Mouse (Mus musculus): ENCODE measurements around the gene Cnn1. TPM values are rescaled to one million over a fixed set of nuclear protein-coding genes. Genes with fewer than 3 reads are reported as not detected.

Gene Cnn1
- polyA plus RNA-seq, 1 experiment from 2014 or later: 2.4 TPM

DNA sequence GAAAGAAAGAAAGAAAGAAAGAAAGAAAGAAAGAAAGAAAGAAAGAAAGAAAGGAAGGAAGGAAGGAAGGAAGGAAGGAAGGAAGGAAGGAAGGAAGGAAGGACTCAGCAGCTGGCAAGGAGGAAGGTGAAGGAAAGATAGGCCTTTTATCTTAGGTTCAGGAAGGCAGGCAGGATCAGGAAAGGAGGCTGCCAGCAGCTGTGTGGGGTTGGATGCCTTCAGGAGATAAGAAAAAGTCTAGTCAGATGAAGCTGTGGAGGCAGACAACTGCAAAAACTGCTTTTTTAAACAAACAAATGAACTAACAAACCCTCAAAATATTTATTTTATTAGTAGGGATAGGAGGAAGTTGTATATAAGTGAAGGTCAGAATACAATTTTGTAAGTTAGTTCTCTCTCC lies 22.5 kb downstream of the Cnn1 start:
- Histone ChIP-seq H3K9me3 (no peaks in the 10 kb centered on the region), H3K27me3 (ENCODE audit: insufficient read depth, poor library complexity, severe bottlenecking) (no peaks in the 10 kb centered on the region), H3K4me1 (replicated peaks) (peaks cover 13% of the 10 kb centered on the region), H3K4me3 (no peak overlapping the region), H3K36me3 (no peaks in the 10 kb centered on the region), H3K27ac (no peak overlapping the region)
- DNase-seq (ENCODE audit: low spot score): no peak

DNA sequence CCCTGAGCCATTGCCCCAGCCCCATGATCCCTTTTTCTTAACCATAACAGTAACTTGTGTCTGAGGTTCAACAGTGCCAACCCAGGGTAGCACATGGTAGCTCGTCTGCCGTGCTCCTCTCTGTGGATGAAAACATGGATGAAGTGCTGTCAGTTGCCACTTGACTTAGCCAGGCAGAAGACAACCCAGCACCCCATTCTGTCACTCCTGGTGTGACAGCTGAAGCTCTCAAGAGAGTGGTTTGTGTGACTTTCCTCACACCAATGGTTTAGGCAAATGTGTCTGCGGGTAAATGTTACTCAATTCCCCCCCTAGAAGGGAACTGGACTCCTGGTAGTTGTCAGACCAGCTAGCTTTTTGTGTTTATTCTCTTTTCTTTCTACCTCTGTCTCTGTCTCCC lies 23.0 kb downstream of the Cnn1 start:
- H3K27ac ChIP-seq: no peak overlapping the region
- 0 out of 2 replicates have a peak, but pooled peaks cover 4% of the 10 kb centered on the region for H3K27me3 ChIP-seq (ENCODE audit: insufficient read depth, poor library complexity, severe bottlenecking)
- no peaks in the 10 kb centered on the region for H3K36me3 ChIP-seq
- no peaks in the 10 kb centered on the region for H3K9me3 ChIP-seq
- peaks cover 10% of the 10 kb centered on the region for H3K4me1 ChIP-seq (replicated peaks)
- H3K4me3 ChIP-seq: no peak overlapping the region
- DNase-seq (ENCODE audit: low spot score): no peak
- 82% methylated on average over 3 of the region's 3 CpGs for WGBS

DNA sequence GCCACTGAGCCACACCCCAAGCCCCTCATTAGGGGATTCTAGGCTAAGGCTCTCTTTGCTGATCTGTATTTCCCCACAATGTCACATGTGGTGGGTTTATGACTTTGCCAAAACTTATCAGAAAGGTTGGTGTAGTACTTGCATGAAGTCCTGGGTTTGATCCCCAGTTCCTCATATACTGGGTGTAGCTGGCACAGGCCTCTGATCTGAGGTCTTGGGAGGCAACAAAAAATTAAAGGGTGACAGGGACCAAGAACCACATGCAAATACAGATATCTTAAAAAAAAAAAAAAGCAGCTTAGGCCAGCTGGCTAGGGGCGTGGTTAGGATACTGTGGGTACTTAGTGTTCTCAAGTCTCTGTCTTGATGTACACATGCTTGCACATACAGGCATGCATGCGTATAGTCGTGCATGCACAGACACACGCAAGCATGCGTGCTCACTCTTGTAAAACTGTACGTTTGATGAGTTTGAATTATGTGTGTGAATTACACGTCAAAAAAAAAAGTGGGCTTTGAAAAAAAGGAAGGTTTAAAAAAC lies 24.1 kb downstream of the Cnn1 start:
- no peaks in the 10 kb centered on the region for H3K9me3 ChIP-seq
- H3K4me3 ChIP-seq: no peak overlapping the region
- H3K36me3 ChIP-seq: no peaks in the 10 kb centered on the region
- 0 out of 2 replicates have a peak, but pooled peaks cover 4% of the 10 kb centered on the region for H3K27me3 ChIP-seq (ENCODE audit: insufficient read depth, poor library complexity, severe bottlenecking)
- no peak overlapping the region for H3K27ac ChIP-seq
- DNase-seq (ENCODE audit: low spot score): no peak
- H3K4me1 ChIP-seq (replicated peaks): peaks cover under 1% of the 10 kb centered on the region; the same call in 1 of the 2 replicates
- WGBS: 87% methylated on average over 7 of the region's 7 CpGs

DNA sequence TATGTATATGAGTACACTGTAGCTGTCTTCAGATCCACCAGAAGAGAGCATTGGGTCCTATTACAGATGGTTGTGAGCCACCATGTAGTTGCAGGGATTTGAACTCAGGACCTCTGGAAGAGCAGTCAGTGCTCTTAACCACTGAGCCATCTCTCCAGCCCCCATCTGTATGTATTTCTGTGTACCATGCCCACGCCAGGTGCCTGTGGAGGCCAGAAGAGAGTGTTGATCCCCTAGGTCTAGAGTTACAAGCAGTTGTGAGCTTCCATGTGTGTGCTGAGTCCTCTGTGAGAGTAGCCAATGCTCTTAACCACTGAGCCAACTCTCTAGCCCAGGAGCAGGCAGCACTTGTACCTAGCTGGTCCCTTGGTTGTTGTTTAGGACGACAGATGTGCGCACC lies 25.2 kb downstream of the Cnn1 start:
- H3K4me3 ChIP-seq: no peak overlapping the region
- DNase-seq (ENCODE audit: low spot score): no peak
- 87% methylated on average over 3 of the region's 3 CpGs for WGBS
- no peaks in the 10 kb centered on the region for H3K9me3 ChIP-seq
- H3K27me3 ChIP-seq (ENCODE audit: insufficient read depth, poor library complexity, severe bottlenecking): peaks cover 13% of the 10 kb centered on the region
- no peaks in the 10 kb centered on the region for H3K4me1 ChIP-seq (replicated peaks)
- H3K27ac ChIP-seq: no peak overlapping the region
- H3K36me3 ChIP-seq: no peaks in the 10 kb centered on the region

DNA sequence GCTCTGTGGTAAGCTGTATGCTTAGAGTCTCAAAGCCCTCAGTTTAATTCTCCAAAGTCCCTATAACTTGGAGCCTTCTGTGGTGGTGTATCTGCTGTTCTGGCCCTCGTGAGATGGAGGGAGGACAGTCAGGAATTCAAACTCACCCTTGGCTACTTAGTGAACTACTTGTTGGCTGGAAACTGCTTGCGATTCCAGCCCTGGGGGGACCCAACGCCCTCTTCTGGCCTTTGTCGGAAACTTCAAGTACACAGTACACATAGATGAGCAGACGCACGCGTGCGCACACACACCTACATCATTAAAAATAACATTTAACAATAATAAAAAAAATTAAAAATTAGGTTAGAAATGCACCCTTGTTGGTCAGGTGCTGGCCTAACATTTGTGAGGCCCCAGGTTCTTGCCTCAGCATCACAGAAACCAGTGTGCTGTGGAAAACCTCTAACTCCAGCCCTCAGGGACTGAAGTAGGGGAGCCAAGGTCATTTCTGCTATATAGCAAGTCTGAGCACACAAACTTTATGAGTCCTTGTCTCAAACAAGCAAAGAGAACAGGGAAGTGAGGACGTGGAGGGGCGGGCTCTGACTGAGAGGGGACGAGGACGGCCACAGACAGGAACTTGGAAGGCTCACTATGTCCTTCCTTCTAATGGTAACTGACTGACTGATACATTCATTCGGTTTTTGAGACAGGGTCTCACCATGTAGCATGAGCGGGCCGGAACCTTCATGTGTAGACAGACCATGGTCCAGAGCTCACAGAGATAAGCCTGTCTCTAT lies 26.4 kb downstream of the Cnn1 start:
- DNase-seq (ENCODE audit: low spot score): no peak
- Histone ChIP-seq H3K27me3 (ENCODE audit: insufficient read depth, poor library complexity, severe bottlenecking) (peaks cover 25% of the 10 kb centered on the region), H3K9me3 (no peaks in the 10 kb centered on the region), H3K4me1 (replicated peaks) (no peaks in the 10 kb centered on the region), H3K36me3 (no peaks in the 10 kb centered on the region), H3K4me3 (no peak overlapping the region), H3K27ac (no peak overlapping the region)
- 88% methylated on average over 15 of the region's 15 CpGs for WGBS

DNA sequence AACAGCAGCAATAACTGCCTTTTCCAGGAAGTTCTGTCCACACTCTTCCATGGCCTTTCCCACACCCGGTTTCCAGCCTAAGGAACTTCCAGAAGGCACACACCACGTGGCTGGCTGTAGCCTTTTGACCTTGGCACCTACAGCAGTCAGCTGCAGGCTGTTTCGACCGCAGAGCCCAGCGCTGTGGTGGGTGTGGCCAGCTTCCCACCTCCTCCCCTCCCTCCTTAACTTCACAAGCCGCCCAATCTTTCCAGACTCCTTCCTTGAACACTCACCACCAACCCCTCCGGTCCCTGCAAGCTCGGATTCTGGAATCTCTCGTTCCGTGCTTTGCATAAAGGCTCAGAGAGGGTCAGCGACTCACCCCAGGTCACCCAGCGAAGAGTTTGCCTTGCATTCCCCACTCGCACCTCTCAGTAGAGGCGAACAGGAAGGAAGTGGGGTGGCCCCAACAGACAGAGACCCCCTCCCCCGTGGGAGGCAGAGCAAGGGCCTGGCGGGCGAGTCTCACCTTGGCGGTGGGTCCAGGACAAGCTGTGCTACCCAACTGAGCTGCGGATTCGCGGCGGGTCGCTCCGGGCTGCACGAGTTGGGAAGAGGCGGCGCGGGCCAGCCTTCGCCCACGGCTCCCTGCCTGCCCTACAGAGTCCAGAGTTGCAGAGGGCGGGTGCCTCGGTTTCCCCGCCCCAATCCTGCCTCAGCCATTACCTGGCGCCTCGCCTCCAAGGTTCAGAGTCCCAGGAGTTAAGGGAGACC lies 32.4 kb downstream of the Cnn1 start:
- WGBS: 1% methylated on average over 35 of the region's 35 CpGs
- H3K27me3 ChIP-seq (ENCODE audit: insufficient read depth, poor library complexity, severe bottlenecking): peaks cover 71% of the 10 kb centered on the region
- H3K27ac ChIP-seq: peak overlapping the region; percentile 62
- peaks cover 12% of the 10 kb centered on the region for H3K4me1 ChIP-seq (replicated peaks)
- H3K4me3 ChIP-seq: peak overlapping the region; percentile 40
- no peaks in the 10 kb centered on the region for H3K36me3 ChIP-seq
- H3K9me3 ChIP-seq: no peaks in the 10 kb centered on the region
- DNase-seq (ENCODE audit: low spot score): peak; percentile 37

DNA sequence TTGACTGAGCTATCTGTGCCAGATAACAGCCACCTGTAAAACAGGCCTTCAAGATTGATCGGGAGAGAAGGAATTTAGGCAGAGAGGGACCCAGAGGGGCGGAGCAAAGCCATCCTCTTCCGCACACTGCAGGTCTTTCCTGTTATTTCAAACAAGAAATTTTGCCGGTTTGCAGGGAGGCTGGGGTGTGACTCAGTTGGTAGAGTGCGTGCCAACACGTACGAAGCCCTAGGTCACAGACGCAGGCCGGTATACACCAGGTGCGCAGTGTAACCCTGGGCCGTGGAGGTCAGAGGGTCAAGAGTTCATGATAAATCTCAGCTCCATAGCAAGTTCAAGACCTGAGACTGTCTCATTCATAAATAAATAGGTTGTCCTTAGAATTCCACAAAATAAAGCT lies 33.2 kb downstream of the Cnn1 start:
- H3K4me1 ChIP-seq (replicated peaks): peaks cover 19% of the 10 kb centered on the region
- no peaks in the 10 kb centered on the region for H3K36me3 ChIP-seq
- WGBS: 50% methylated on average over 11 of the region's 11 CpGs
- H3K27me3 ChIP-seq (ENCODE audit: insufficient read depth, poor library complexity, severe bottlenecking): peaks cover 75% of the 10 kb centered on the region
- H3K9me3 ChIP-seq: no peaks in the 10 kb centered on the region
- no peak overlapping the region for H3K27ac ChIP-seq
- H3K4me3 ChIP-seq: peak overlapping the region; percentile 40
- no peak for DNase-seq (ENCODE audit: low spot score)

DNA sequence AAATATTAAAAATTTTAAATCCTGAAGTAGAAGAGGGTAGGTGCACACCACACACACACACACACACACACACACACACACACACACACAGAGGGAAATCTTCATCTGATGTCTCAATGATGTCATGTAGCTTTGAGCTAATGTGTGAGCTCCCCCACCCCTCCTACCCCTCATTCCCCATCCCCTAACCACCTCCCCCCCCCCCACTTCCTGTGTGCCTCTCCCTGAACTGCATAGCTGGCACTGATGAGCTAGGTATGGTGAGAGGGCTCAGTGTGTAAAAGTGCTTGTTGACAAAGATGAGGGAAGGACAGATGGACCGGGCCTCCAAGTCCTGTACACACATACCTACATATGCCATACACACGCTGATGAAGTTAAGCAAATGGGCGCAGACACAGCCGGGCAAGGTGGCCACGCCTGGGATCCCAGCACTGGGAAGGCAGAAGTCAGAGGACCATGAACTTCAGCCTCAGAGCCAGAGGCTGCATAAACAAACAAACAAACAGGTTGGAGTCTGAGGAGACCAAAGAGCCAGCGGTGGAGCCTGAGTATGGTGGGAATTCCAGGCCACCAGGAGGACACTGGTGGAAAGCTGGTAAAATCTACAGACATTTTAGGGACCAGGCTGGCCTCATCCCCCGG lies 35.4 kb downstream of the Cnn1 start:
- Histone ChIP-seq H3K27me3 (ENCODE audit: insufficient read depth, poor library complexity, severe bottlenecking) (peaks cover 72% of the 10 kb centered on the region), H3K4me1 (replicated peaks) (peaks cover 26% of the 10 kb centered on the region), H3K36me3 (no peaks in the 10 kb centered on the region), H3K9me3 (no peaks in the 10 kb centered on the region), H3K4me3 (peak overlapping the region; percentile 21; the same call in 1 of the 2 replicates), H3K27ac (peak overlapping the region; percentile 23; the same call in 1 of the 2 replicates)
- 85% methylated on average over 7 of the region's 7 CpGs for WGBS
- no peak for DNase-seq (ENCODE audit: low spot score)

DNA sequence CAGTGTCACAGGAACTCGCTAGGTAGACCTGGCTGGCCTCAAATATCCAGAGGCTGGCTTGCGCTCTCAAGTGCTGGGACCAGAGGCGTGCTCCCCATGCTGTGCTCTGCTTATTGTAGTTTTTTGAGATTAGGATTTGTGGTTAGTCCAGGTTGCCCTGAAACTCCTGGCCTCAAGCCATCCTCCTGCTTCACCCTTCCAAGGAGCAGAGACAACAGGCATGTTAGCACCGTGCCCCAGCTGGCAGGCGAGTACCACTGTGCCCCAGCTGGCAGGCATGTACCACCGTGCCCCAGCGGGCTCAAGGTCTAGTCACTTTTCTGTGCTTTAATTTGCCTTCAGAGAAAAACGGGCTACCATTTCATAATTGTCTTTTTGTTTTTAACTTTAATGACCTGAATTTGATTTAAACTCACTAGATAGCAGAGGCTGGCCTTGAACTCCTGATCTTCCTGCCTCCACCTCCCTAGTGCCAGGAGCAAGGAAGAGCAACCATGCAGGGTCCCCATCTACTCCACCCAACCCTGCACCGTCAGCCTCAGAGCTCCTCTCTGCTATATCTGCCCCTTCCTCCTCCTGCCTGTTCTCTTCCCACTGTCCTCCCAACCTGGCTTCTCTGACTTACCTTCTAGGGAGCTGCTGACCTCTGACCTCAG lies 36.1 kb downstream of the Cnn1 start:
- Histone ChIP-seq H3K27ac (peak overlapping the region; percentile 59), H3K4me3 (peak overlapping the region; percentile 21; the same call in 1 of the 2 replicates), H3K27me3 (ENCODE audit: insufficient read depth, poor library complexity, severe bottlenecking) (peaks cover 65% of the 10 kb centered on the region), H3K4me1 (replicated peaks) (peaks cover 26% of the 10 kb centered on the region), H3K36me3 (no peaks in the 10 kb centered on the region), H3K9me3 (no peaks in the 10 kb centered on the region)
- no peak for DNase-seq (ENCODE audit: low spot score)
- 82% methylated on average over 9 of the region's 9 CpGs for WGBS

DNA sequence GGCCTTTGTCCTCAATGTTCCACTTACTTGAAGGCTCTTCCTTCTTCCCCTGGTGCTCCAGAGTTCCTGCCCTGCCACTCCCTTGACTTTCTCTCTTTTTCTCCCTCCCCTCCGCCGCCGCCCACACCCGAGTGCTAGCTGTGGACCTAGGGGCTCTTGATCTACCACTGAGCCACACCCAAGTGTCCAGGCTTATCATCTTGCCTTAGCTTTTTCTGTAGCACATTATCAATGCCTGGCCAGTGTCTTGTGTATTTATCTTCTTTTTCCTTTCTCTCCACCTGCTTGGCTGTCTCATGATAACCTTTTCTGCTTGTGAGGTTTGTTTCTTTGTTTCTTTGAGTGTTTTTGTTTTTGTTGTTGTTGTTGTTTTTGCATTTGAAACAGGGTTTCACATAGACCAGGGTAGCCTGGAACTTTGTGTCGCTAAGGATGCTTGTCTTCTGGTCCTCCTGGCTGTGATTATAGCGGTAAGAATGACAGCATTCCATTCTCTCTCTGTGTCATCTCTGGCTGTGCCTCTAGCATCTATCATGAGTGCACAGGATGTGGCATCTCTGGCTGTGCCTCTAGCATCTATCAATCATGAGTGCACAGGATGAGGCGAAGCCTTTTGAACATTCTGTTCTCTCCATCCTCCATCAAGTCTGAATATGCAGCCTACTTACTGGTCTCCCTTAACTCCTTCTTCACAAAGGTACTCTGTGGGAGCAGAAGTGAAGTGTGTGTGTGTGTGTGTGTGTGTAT lies 36.8 kb downstream of the Cnn1 start, which contains the start of gene Acp5:
Gene Acp5, minus strand, starts transcription at position 68 of the 747 bp plus-strand sequence.
- Histone ChIP-seq H3K4me1 (replicated peaks) (peaks cover 26% of the 10 kb centered on the region), H3K27ac (peak within 1 kb of the TSS; percentile 59), H3K27me3 (ENCODE audit: insufficient read depth, poor library complexity, severe bottlenecking) (peaks cover 58% of the 10 kb centered on the region), H3K36me3 (no peaks in the 10 kb centered on the region), H3K4me3 (peak within 1 kb of the TSS; percentile 21; the same call in 1 of the 2 replicates), H3K9me3 (no peaks in the 10 kb centered on the region)
- 70% methylated on average over 7 of the region's 7 CpGs for WGBS
- DNase-seq (ENCODE audit: low spot score): no peak

DNA sequence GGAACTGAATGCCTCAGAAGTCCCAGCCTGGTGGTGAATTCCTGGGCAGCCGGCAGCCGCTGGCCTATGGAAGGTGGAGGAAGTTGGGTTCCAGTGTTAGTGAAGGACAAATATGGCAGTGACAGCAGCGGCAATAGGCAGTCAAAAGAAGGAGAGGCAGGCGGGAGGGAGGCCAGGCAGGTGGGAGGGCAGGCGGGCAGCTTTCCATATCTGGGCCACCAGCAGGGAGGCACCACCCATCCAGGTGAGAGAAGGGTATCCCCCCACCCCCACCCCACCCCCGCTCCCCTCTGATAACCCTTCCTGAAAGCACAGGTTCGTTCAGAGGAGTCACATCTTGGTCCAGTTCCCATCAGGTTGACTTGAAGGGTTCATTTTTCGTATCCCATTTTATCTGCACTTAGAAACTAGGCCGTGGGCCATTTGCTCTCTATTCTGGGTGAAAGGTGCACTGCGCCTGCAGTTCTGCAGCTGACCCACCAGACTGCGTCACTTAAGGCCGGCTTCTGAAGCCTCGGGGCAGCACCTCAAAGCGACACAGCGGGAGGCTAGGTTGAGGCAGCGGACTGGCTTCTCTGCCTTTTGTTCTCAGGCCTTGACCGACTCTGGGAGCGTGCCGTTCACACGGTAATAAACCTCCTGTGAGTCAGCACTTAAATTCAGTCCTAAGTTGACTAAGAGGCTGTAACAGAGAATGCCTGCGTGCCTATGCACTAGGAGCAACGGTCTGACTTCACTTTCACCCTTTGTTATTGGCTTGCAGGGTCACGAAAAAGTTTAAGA lies 37.9 kb downstream of the Cnn1 start:
- peak overlapping the region; percentile 26 for H3K4me3 ChIP-seq
- H3K4me1 ChIP-seq (replicated peaks): peaks cover 16% of the 10 kb centered on the region
- H3K36me3 ChIP-seq: no peaks in the 10 kb centered on the region
- no peaks in the 10 kb centered on the region for H3K9me3 ChIP-seq
- peak overlapping the region; percentile 36 for H3K27ac ChIP-seq
- WGBS: 12% methylated on average over 23 of the region's 23 CpGs
- H3K27me3 ChIP-seq (ENCODE audit: insufficient read depth, poor library complexity, severe bottlenecking): peaks cover 46% of the 10 kb centered on the region
- DNase-seq (ENCODE audit: low spot score): peak; percentile 40

Measured in hindbrain, embryonic 10.5 days (tissue).